Mouse (Mus musculus) testis, adult 2 months (tissue): ENCODE measurements at regions not wholly inside any gene's neighbourhood (a gene's known extent, or its start where the extent isn't known, plus 50 kb on each side); places are given as distances from the start of the nearest gene placed in this dataset.
"Not testable (repeated sequence)": the region's sequence is repeated elsewhere in the genome, so short reads cannot be mapped to it uniquely, and the experiment has no call there.

ENCODE experiments used
- CTCF ChIP-seq: fragments of 200-500 bp; IDR thresholded peaks from 2 replicates; pipeline ENCODE4 v1.5.1; 2012; ENCODE audit warnings: low read depth, mild to moderate bottlenecking, inconsistent platforms, low read length, moderate library complexity; ENCODE audit not compliant: control insufficient read depth, insufficient read depth, insufficient replicate concordance
- POLR2A ChIP-seq: fragments of 200-500 bp; IDR thresholded peaks from 2 replicates; pipeline ENCODE4 v1.6.1; 2012; ENCODE audit warnings: low read depth, mild to moderate bottlenecking, inconsistent platforms, low read length, moderate library complexity; ENCODE audit not compliant: control insufficient read depth

GRCm38 (mm10) chr1:30548761-30549160 is 325.0 kb downstream of the Phf3 start:
- TF ChIP-seq CTCF, POLR2A: not testable (repeated sequence)
